Mouse (Mus musculus): ENCODE data around the gene Apba2. TPM values are rescaled to one million over a fixed set of nuclear protein-coding genes. Genes with fewer than 3 reads are reported as not detected.
A peak's percentile ranks its signal among the peaks of the same experiment; 100 is the strongest.

Apba2 gene
- polyA plus RNA-seq, 1 experiment from 2014 or later, result 166 TPM

DNA sequence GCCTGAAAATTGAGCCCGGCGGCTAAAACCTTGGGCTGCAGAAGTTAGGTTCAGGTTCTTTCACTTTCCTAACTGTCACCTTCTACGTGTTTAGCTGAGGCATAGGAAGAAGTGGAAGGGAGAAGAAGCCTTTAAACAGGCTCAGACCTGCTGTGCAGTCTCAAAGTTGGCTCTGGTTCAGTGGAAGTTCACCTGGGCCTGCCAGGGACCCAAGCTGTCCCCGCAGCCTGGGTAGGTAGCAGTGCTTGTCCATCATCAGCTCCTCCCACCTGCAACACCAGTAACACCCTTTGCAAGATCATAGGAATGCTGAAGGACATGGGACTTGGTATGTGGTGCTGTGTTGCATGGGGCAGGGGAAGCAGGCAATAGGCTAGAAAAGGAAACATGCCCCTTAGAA is 17.6 kb downstream of the Apba2 start:
- no peaks in the 10 kb centered on the region for H3K36me3 ChIP-seq (ENCODE audit: control insufficient read depth, insufficient read depth, low read length)
- WGBS, result 38% methylated on average over 4 of the region's 4 CpGs
- H3K4me1 ChIP-seq (ENCODE audit: control insufficient read depth, insufficient read depth, low read length), result no peaks in the 10 kb centered on the region; the same call in 1 of the 2 replicates
- H3K9me3 ChIP-seq (ENCODE audit: control insufficient read depth, low read length), result no peaks in the 10 kb centered on the region
- no peak overlapping the region for H3K4me3 ChIP-seq (ENCODE audit: low read depth, low read length)
- no peak overlapping the region for H3K27ac ChIP-seq (ENCODE audit: low read depth, low read length)
- no peak overlapping the region for H3K9ac ChIP-seq (replicated peaks; ENCODE audit: low read depth, low read length)
- H3K4me2 ChIP-seq (ENCODE audit: low read depth, low read length), result no peak overlapping the region
- H3K27me3 ChIP-seq (ENCODE audit: control insufficient read depth, insufficient read depth, low read length), result no peaks in the 10 kb centered on the region
- ATAC-seq (ENCODE audit: low read depth), result no peak

DNA sequence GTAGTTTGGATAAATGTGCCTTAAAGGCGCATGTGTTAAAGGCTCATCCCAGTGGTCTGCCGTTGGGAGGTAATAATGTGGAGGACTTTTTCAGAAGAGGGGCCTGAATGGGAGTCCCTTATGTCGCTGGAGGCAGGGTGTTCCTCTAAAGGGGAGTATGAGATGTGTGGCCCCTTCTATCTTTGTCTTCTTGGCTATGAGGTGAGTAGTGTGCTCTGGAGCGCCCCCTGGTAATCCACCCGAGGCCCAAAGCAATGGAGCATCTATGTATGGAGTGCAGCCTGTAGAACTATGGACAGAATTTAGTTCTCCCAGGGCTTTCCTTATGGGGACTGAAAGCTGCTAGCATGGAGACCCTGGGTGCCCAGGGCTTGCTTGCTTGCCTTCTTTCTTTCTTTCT is 18.0 kb downstream of the Apba2 start:
- no peak for ATAC-seq (ENCODE audit: low read depth)
- Histone ChIP-seq H3K9me3 (ENCODE audit: control insufficient read depth, low read length) (no peaks in the 10 kb centered on the region), H3K36me3 (ENCODE audit: control insufficient read depth, insufficient read depth, low read length) (no peaks in the 10 kb centered on the region), H3K27me3 (ENCODE audit: control insufficient read depth, insufficient read depth, low read length) (no peaks in the 10 kb centered on the region), H3K27ac (ENCODE audit: low read depth, low read length) (no peak overlapping the region), H3K4me2 (ENCODE audit: low read depth, low read length) (no peak overlapping the region), H3K9ac (replicated peaks; ENCODE audit: low read depth, low read length) (no peak overlapping the region), H3K4me3 (ENCODE audit: low read depth, low read length) (no peak overlapping the region), H3K4me1 (ENCODE audit: control insufficient read depth, insufficient read depth, low read length) (no peaks in the 10 kb centered on the region; the same call in 1 of the 2 replicates)
- WGBS, result 60% methylated on average over 5 of the region's 5 CpGs

DNA sequence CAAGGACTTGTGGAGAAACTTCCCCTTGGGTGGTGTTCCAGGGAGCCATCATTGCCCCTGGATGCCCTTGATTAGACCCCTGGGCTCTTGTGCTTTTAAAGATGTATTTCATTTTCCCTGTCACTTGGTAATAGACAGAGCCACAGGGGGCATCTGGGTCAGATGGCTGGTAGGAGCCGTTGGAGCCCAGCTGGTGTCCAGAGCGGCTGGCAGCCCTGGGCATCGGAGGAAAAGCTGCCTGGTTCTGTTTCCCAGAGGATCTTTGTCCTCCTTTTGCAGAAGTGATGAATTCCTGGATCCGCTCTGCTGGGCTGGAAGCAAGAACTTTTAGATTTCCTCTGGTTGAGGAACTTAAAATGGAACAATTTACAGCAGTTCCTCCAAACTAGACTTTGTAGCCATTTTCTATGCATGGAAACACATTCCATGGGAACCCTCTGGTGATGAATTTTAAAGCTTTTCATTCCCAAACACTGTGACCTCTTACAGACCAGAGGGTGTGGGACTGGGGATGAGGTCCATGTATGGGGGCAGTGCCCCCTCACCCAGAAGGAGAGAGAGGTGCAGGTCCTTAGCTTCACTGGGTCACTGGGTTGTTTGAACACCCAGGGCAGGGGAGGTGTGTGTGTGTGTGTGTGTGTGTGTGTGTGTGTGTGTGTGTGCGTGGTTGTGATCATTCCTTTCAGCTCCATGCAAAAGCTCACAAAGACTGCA is 20.3 kb downstream of the Apba2 start:
- H3K27me3 ChIP-seq (ENCODE audit: control insufficient read depth, insufficient read depth, low read length), result no peaks in the 10 kb centered on the region
- H3K36me3 ChIP-seq (ENCODE audit: control insufficient read depth, insufficient read depth, low read length), result no peaks in the 10 kb centered on the region
- no peak overlapping the region for H3K4me3 ChIP-seq (ENCODE audit: low read depth, low read length)
- no peaks in the 10 kb centered on the region for H3K9me3 ChIP-seq (ENCODE audit: control insufficient read depth, low read length)
- 24% methylated on average over 5 of the region's 5 CpGs for WGBS
- H3K27ac ChIP-seq (ENCODE audit: low read depth, low read length), result peak overlapping the region; percentile 35
- H3K4me1 ChIP-seq (ENCODE audit: control insufficient read depth, insufficient read depth, low read length), result no peaks in the 10 kb centered on the region; the same call in 1 of the 2 replicates
- no peak overlapping the region for H3K4me2 ChIP-seq (ENCODE audit: low read depth, low read length)
- H3K9ac ChIP-seq (replicated peaks; ENCODE audit: low read depth, low read length), result no peak overlapping the region
- ATAC-seq (ENCODE audit: low read depth), result peak; percentile 38; the same call in 1 of the 2 replicates

DNA sequence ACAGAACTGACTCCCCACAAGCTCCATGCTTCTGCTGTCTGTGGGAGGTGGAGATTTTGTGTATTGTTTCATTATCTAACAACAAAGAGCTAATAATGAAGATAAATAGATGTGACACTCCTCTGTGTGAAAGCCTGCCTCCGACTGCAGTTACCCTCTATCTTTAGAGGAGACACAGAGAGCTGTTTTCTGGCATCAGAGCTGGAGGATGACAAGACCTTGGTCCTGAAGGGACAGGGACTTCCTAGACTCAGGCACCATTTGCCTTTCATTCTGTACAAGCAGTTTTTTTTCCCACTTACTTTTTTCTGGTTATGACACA is 20.9 kb downstream of the Apba2 start:
- Histone ChIP-seq H3K9ac (replicated peaks; ENCODE audit: low read depth, low read length) (no peak overlapping the region), H3K4me2 (ENCODE audit: low read depth, low read length) (no peak overlapping the region), H3K27me3 (ENCODE audit: control insufficient read depth, insufficient read depth, low read length) (no peaks in the 10 kb centered on the region), H3K27ac (ENCODE audit: low read depth, low read length) (peak overlapping the region; percentile 35; the same call in 1 of the 2 replicates), H3K9me3 (ENCODE audit: control insufficient read depth, low read length) (no peaks in the 10 kb centered on the region), H3K4me3 (ENCODE audit: low read depth, low read length) (no peak overlapping the region), H3K36me3 (ENCODE audit: control insufficient read depth, insufficient read depth, low read length) (no peaks in the 10 kb centered on the region), H3K4me1 (ENCODE audit: control insufficient read depth, insufficient read depth, low read length) (no peaks in the 10 kb centered on the region; the same call in 1 of the 2 replicates)
- ATAC-seq (ENCODE audit: low read depth), result peak; percentile 51; the same call in 1 of the 2 replicates
- WGBS, result 12% methylated on average over 1 of the region's 1 CpGs

DNA sequence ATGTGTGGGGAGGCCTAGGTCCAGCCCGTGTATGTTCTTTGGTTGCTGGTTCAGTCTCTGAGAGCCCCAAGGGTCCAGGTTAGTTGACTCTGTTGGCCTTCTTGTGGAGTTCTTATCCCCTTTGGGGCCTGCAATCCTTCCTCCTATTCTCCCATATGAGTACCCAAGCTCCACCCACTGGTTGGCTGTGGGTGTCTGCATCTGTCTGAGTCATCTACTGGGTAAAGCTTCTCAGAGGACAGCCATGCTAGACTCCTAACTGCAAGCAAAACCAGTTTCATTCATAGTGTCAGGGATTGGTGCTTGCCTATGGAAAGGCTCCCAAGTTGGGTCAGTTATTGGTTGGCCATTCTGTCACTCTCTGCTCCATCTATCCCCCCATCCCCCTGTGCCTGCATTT is 29.8 kb downstream of the Apba2 start:
- 96% methylated on average over 1 of the region's 1 CpGs for WGBS
- no peak for ATAC-seq (ENCODE audit: low read depth)
- no peaks in the 10 kb centered on the region for H3K9me3 ChIP-seq (ENCODE audit: control insufficient read depth, low read length)
- H3K36me3 ChIP-seq (ENCODE audit: control insufficient read depth, insufficient read depth, low read length), result no peaks in the 10 kb centered on the region
- no peaks in the 10 kb centered on the region for H3K27me3 ChIP-seq (ENCODE audit: control insufficient read depth, insufficient read depth, low read length)
- no peak overlapping the region for H3K9ac ChIP-seq (replicated peaks; ENCODE audit: low read depth, low read length)
- H3K4me2 ChIP-seq (ENCODE audit: low read depth, low read length), result no peak overlapping the region
- no peak overlapping the region for H3K27ac ChIP-seq (ENCODE audit: low read depth, low read length)
- H3K4me3 ChIP-seq (ENCODE audit: low read depth, low read length), result no peak overlapping the region
- H3K4me1 ChIP-seq (ENCODE audit: control insufficient read depth, insufficient read depth, low read length), result peaks cover 4% of the 10 kb centered on the region; the same call in 1 of the 2 replicates

DNA sequence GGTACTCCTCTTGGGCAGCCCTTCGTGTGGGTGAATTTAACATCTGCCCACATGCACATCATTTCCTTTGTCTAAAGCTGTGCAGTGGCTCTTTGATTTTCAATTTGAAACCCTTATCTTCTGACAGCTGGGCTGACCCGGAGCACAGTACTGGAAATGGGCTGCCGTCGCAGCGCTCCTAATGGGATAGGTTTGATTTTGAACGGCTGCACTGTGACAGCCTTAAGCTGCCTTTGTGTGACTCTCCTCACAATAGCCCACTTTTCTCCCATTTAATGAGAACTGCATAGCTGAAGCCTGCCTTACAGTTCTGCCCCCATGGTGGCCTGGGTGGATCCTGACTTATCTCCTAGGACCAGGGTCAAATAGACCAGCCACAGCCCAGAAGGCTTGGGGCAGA is 31.9 kb downstream of the Apba2 start:
- peaks cover 4% of the 10 kb centered on the region; the same call in 1 of the 2 replicates for H3K4me1 ChIP-seq (ENCODE audit: control insufficient read depth, insufficient read depth, low read length)
- no peak overlapping the region for H3K4me3 ChIP-seq (ENCODE audit: low read depth, low read length)
- 40% methylated on average over 6 of the region's 6 CpGs for WGBS
- no peaks in the 10 kb centered on the region for H3K9me3 ChIP-seq (ENCODE audit: control insufficient read depth, low read length)
- H3K27ac ChIP-seq (ENCODE audit: low read depth, low read length), result peak overlapping the region; percentile 57; the same call in 1 of the 2 replicates
- H3K36me3 ChIP-seq (ENCODE audit: control insufficient read depth, insufficient read depth, low read length), result no peaks in the 10 kb centered on the region
- ATAC-seq (ENCODE audit: low read depth), result peak; percentile 48; the same call in 1 of the 2 replicates
- H3K4me2 ChIP-seq (ENCODE audit: low read depth, low read length), result no peak overlapping the region
- H3K27me3 ChIP-seq (ENCODE audit: control insufficient read depth, insufficient read depth, low read length), result no peaks in the 10 kb centered on the region
- no peak overlapping the region for H3K9ac ChIP-seq (replicated peaks; ENCODE audit: low read depth, low read length)

DNA sequence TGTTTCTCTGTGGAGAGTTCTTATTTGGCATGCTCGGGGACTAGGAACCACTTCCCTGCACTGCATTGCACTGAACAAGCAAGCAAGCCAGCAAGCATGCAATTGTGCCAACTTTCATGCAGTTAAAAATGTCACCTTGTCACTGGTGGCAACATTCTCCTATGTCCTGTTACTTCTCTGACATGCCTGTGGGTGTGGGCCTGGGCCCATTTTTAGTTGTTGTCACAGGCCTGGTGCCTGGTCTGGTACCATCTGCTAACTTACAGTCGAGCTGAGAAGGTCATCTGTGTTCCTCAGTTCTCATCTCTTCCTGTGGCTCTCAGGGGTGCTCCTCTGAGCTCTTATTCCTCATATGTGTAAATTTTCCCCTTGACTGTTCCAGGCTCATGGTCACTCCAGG is 33.8 kb downstream of the Apba2 start:
- H3K4me3 ChIP-seq (ENCODE audit: low read depth, low read length), result no peak overlapping the region
- 86% methylated on average over 2 of the region's 2 CpGs for WGBS
- peaks cover 4% of the 10 kb centered on the region; the same call in 1 of the 2 replicates for H3K4me1 ChIP-seq (ENCODE audit: control insufficient read depth, insufficient read depth, low read length)
- H3K36me3 ChIP-seq (ENCODE audit: control insufficient read depth, insufficient read depth, low read length), result no peaks in the 10 kb centered on the region
- H3K4me2 ChIP-seq (ENCODE audit: low read depth, low read length), result no peak overlapping the region
- no peaks in the 10 kb centered on the region for H3K27me3 ChIP-seq (ENCODE audit: control insufficient read depth, insufficient read depth, low read length)
- H3K9ac ChIP-seq (replicated peaks; ENCODE audit: low read depth, low read length), result no peak overlapping the region
- H3K9me3 ChIP-seq (ENCODE audit: control insufficient read depth, low read length), result no peaks in the 10 kb centered on the region
- ATAC-seq (ENCODE audit: low read depth), result no peak
- H3K27ac ChIP-seq (ENCODE audit: low read depth, low read length), result no peak overlapping the region

DNA sequence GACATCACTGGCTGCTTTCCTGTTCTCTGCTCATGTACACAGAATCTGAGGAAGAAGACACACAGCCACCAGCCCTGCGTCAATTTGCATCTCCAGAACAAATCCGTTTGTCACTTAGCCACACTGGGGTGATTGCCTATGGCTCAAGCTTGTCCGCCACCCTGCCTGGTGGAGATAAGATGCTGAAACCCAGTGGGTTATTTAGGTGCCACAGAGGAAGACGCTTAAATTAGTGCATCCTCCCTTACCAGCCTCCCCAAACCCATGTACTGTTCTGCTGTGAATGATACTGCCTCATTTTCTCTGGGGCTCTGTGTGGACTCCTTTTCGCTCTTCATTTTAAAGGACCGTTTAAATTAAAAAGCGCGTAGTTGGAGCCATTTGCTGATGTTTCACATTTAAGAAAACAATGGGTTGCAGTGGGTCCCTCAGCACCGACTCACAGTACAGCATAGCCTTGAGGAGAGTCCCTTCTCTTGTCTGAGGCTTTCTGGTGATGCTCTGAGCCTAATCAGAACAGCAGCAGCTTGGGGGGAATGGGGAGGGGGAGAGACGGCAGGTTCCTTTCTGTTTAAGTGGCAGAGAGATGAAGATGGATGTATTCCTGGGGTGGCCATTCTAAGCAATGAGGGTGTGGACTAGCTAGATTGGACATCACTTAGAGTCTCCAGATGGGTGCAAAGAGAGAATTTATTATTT is 38.1 kb downstream of the Apba2 start:
- Histone ChIP-seq H3K4me1 (ENCODE audit: control insufficient read depth, insufficient read depth, low read length) (no peaks in the 10 kb centered on the region), H3K4me3 (ENCODE audit: low read depth, low read length) (no peak overlapping the region), H3K9ac (replicated peaks; ENCODE audit: low read depth, low read length) (no peak overlapping the region), H3K27ac (ENCODE audit: low read depth, low read length) (peak overlapping the region; percentile 60; the same call in 1 of the 2 replicates), H3K4me2 (ENCODE audit: low read depth, low read length) (no peak overlapping the region), H3K27me3 (ENCODE audit: control insufficient read depth, insufficient read depth, low read length) (no peaks in the 10 kb centered on the region), H3K36me3 (ENCODE audit: control insufficient read depth, insufficient read depth, low read length) (no peaks in the 10 kb centered on the region), H3K9me3 (ENCODE audit: control insufficient read depth, low read length) (no peaks in the 10 kb centered on the region)
- ATAC-seq (ENCODE audit: low read depth), result peak; percentile 76; the same call in 1 of the 2 replicates
- 25% methylated on average over 10 of the region's 10 CpGs for WGBS

DNA sequence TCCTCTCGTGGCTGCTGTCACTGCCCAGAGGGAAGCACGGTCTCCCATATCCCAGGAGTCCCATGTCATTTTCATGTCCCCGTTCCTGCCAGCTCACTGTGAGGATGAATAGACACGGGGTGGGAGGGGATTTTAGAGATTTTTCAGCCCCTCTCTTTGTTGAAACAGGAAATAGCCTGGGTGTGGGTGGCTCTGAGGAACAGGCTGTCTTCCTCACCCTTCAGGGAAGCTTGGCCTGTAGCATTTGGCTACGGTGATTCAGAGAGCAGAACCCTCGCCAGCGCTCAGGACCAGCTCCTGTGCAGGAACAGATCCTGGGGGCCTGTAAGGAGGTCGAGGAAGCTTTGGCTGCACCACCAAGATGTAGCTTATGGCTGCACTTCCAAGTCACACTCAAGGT is 45.3 kb downstream of the Apba2 start:
- Histone ChIP-seq H3K27ac (ENCODE audit: low read depth, low read length) (no peak overlapping the region), H3K4me2 (ENCODE audit: low read depth, low read length) (no peak overlapping the region), H3K9me3 (ENCODE audit: control insufficient read depth, low read length) (no peaks in the 10 kb centered on the region), H3K4me1 (ENCODE audit: control insufficient read depth, insufficient read depth, low read length) (peaks cover 4% of the 10 kb centered on the region; the same call in 1 of the 2 replicates), H3K36me3 (ENCODE audit: control insufficient read depth, insufficient read depth, low read length) (no peaks in the 10 kb centered on the region), H3K4me3 (ENCODE audit: low read depth, low read length) (no peak overlapping the region), H3K27me3 (ENCODE audit: control insufficient read depth, insufficient read depth, low read length) (no peaks in the 10 kb centered on the region), H3K9ac (replicated peaks; ENCODE audit: low read depth, low read length) (no peak overlapping the region)
- WGBS, result 79% methylated on average over 8 of the region's 8 CpGs
- no peak for ATAC-seq (ENCODE audit: low read depth)

Data from neural tube, embryonic 14.5 days (tissue).